Mouse (Mus musculus): ENCODE measurements around the gene Plxnd1.
A peak's percentile ranks its signal among the peaks of the same experiment; 100 is the strongest.

Gene Plxnd1

DNA sequence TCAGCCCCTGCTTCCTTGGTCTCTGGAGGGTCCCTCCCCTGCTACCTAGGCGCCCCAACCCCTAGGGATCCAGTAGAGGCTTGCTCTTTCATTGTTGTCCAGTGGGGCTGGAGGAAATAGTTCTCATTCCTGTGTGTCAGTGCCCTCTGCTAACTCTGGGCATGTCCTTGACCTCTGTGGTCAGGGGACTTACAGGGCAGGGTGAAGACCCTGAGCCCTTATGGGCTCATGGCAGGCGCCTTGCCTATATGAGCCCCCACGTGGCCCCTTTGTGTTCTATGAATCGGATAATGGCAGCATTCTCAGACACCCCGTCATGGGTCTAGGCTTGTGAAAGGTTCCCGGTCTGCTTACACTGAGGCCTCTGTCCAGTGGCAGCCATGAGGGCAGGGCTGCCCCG, 4.0 kb upstream of the Plxnd1 start:
- no peak for DNase-seq

DNA sequence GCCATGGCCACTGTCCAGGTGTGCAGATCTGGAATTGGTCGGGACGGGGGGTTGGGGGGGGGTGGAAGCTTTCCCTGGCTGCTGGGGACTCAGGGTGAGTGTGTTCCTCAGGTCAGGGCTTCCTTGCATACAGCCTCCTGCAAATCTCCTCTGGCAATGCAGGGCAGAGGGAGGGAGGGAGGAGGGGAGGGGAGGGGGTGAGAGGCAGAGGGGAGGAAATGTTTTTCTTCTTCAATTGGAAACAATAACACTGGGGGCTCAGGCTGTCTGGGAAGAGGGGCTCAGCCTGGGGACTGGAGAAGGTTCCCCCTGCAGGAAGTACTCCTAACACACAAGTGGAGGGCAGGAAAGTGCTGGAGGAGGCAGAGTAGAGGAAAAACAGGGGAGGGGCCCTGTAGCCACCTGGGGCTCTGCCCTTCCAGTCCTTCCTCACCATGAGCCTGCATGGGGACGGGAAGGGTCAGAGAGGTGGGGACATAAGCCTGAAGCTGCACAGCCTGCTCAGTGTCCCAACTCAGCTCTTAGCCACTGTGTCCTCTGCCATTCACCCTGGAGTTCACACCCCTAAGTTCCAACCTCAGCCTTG, 3.0 kb upstream of the Plxnd1 start:
- DNase-seq, result no peak

DNA sequence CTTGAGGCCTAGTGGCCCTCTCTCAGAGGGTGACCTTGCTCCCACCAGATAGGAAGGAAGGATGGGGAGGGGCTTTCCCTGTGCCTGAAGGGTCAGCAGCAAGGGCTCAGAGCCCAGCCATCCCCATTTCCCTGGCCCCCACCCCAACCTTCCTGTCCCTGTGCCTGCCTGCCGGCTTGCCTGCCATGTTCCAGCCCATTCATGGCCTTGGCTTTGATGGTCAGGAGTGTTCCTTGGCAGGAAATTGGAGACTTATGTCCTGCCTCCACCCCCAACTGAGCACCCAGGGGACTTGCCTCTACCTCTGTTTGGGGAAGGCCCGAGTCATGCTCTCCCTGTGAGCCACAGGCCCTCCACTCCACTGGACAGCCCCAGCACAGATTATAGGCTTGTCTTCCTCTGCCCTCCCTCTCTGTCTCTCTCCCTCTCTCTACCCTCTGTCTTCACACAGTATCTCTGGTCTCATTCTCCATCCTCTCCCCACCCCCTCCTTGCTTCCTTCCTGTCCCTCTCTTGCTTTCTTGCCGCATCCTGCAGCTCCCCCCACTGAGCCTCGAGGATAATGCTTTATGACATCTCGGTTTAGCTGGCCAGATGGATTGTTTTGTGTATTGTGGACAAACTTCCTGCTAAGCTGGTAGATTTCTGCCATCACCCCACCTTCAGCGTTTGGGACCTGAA, 1.5 kb upstream of the Plxnd1 start:
- DNase-seq, result peak; percentile 62

DNA sequence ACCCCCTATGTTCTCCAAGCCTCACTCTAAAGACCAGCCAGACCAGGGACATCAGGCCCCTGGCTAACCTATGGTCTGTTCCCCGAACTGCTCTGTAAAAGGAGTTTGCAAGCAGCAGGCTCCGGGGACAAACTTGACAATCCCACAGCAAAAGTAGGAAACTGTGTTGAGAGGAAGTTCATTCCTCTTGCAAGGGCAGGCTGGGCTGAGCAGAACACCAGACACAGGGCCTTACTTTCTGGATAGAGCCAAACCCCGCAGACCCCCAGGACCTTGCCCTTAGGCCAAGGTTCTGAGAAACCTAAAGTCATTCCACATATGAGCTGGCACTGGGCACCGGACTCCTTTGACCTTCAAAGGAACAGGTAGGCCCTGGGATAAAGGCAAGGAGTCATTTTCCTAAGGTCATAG, 731 bp upstream of the Plxnd1 start:
- DNase-seq, result peak; percentile 52

DNA sequence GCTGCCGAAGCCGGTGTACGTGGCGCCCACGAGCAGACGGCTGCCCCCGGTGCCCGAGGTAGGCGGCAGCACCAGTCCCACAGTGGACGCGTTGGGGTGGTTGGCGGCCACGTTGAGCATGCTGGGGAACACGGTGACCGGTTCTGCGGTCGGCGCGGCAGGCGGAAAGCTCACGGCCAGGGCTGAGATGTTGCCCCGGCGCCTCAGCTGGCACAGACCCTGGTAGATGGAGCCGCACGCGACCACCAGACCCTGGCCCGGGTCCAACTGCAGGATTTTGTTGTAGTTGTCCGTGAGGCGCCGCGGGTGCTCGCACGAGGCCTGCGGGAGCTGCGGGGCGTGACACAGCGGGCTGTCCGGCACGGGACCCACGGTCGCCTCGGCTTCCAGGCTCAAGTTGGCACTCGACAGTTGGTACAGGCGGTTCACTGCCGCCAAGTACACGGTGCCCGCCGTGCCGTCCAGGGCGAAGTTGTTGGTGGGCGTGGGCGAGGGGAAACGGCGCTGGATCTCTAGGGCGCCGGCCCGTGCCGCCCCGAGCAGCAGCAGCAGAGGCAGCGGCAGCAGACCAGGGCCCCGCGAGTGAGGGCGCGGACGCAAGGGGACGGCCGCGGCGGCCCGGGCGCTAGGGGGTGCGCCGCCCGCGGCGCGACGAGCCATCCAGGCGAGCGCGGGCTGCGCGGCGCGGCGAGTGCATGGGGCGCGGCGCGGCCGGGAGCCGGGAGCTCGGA, 494 bp downstream of the Plxnd1 start:
- DNase-seq, result peak; percentile 68

DNA sequence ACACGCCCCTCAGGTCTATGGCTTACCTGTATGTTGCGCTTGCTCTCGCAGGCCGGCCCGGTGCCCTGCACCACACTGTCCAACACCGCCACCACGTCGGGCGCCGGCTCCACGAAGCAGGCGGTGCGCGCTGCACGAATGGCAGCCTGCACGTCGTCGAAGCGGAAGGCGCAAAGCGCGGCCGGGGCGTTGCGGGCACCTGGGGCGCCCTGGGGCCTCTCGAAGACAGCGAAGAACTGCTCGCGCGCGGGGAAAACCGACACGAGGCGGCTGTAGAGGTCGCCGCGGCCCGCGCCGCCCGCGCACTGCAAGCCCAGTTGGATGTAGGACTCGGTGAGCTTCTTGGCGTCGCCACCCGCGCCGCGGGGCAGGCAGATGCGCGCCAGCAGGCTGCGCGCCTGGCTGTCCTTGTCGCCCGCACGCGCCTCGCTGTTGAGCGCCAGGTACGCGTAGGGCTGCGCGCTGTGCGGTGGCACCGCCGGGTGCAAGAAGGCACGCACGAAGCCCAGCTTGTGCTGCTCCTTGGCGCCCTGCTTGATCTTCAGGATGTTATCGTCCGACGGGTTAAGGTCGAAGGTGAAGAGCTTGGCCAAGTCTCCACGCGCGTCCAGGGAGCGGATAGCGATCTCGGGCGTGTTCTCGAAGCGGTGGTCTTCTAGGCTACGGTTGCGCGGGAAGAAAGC, 1.2 kb downstream of the Plxnd1 start:
- peak; percentile 57 for DNase-seq

DNA sequence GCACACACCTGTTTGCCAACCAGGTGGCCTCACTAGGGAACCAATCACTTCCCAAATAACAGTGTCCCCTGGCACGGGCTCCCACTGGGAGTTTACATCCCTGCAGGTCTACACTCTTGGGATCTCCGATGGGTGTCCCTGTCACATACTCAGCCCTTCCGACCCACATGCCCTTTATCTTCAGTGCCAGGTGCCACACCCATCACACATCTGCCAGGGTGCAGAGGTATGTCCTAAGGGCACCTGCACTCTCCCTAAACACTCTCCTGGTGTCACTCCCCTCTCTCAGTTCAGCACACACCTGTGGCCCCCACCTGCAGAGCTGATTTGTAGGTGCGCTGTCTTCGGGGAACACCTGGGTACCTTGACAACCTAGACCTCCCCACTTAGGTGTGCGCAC, 1.8 kb downstream of the Plxnd1 start:
- DNase-seq, result peak; percentile 47

DNA sequence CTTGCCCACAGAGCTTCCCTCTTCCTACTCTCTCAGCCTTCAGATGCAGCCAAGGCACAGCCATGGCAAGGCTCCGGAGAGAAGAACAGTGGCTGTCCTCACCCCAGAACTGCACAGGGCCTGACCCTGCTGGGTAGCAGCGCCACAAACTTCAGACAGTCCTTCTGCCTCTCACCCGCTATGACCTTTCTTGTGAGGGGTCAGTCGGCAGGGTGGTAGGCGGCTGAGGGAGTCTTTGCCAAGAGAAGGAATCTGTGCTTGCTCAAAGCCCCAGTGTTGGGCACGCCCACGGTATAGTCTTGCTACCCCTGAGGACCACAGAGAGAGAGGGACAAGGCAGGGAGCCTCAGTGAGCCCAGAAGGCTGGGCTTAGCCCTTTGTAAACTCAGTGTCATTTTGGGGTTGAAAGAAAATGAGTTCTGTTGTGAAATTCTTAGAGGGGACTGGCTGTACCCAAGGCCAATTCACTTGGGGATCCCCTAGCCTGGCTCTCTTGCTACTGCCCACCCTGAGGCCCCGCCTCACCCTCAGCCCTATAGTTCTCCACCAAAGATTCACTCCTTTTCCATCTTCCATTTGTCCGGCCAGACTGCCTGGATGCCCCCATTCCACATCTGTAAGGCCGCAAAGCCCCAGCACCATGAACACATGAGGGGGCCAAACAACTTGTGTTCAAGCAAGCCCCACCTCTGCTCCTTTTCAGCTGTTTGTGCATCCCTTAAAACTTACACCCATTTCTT, 2.8 kb downstream of the Plxnd1 start:
- peak; percentile 34 for DNase-seq

DNA sequence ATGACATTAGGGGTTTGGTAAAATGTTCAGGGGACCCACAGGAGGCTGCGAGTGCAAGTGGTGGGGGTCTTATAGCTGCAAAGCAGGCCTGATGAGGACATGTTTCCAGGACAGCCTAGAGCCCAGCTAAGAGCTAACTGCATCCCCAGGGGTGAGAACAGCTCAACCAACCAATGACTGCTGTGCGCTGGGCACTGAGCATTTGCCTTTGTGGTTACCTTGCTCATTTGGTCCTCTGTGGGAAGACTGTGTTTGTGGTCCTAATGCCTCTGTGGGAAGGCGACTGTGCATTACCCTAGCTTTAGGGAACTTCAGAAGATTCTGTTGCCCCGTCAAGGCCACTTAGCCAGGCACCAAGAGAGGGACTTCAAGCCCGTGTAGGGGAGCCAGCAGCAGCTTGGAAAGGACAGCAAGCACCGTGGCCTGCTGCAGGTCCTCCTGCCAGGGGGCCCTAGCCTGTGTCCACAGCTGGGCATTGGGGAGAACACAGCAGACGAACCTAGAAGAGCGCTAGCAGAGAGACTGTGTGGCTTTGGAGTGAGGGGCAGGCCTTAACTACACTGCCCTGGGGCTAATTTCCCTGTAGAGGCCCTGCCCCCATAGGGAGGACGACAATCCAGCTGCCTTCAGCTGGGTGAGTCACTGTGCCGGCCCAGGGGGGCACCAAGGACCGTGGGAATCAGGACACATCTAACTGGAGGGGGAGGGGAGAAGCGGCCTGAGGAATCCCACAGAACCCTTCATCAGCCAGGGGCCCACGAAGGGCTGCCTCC, 3.5 kb downstream of the Plxnd1 start:
- DNase-seq, result peak; percentile 30

DNA sequence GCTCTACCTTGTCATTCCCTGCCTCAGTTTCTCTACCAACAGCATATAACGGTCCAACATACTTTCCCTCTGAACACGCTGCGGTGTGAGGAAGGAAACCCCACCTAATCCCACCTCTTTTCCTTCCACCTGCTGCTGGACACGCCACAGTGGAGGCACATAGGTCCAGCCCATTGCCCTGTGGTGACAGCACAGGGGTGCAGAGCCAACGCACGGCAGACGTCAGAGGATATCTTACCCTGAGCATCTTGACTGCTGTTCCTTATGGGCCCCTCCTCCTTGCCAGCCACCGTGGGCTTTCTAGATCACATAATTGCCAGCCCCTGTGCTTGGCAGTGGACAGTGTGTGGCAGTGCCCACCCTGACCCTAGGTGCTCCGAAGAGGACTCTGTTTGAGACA, 4.3 kb downstream of the Plxnd1 start:
- no peak for DNase-seq

DNA sequence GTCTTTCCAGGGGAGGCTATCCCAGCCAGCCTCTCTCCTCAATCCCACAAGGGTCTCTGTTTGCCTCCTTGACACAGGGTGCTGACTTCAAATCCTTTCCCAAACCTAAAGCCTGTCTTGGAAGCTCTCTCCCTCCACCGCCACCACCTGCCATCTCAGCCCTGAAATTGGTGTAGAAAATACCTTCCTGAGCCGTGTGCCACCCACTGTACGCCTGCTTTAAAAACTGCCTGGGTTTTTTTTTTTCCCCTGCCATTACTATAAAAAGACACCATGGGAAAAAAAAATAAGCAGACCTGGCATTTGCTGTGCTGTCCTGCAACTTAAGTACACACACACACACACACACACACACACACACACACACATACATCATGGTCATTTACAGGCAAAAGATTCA, 4.7 kb downstream of the Plxnd1 start:
- DNase-seq, result no peak

DNA sequence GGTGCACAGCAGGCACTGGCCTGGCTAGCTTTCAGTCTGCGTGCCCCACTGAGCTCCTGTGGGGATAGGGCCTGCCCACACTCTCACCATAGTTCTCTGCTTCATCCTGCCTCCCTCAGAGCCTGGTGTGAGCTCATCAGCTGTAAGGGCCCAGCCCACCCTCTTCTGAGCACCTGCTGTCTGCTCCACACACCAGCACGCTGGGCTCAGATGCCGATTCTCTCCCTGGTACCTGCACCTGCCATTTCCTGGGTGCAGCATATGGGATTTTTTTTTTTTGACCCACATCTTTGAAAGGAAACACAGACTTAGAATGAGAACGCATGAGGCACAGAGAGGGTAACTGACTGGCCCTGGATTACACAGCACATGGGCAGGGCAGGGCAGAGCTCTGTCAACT, 5.2 kb downstream of the Plxnd1 start:
- no peak for DNase-seq

DNA sequence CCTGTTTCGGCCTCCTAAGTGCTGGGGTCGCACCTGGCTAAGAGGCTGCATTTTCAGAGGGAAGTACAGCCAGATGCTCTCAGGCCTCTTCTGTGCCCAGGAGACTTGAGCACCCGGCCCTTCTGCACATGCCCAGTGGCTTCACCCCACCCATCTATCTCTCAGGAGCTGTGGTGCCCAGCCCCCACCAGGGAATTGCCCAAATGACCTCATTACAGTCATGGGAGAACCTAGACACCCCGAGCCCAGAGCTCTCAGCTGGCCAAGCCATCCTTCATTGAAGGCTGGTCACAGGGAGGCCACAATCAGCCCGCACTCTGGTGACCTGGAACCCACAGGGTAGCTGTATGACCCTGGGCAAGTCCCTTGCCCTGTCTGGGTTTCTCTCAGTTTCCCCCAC, 5.8 kb downstream of the Plxnd1 start:
- no peak for DNase-seq

DNA sequence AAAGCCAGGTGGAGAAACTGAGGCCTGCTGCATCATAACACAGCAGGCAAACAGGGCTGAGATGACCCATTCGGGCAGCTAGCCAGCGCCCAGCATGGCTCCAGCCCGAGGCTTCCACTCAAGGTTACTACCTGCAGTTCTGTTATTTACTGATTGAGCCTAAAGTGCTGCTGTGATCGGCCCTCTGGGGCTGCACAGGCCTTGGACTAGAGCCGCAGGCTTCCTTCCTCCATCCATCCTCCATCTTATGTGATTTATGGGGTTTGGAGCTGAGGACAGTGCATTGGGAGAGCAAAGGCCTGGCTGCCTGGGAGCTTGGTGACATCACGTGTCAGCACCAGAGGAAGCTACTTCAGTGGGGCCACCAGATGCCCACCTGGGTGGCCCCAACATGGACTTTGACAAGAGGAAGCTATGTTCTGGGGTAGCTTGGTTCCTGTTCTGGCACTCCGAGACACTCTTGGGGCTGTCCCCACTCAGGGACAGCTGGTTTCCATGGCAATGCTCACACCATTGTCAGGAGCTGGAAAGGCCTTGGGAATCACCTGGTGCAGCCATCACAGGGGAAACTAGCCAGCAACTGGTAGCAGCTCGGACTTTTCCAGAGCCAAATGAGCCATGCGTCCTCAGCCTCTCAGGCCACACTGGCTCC, 7.6 kb downstream of the Plxnd1 start:
- DNase-seq, result peak; percentile 55

DNA sequence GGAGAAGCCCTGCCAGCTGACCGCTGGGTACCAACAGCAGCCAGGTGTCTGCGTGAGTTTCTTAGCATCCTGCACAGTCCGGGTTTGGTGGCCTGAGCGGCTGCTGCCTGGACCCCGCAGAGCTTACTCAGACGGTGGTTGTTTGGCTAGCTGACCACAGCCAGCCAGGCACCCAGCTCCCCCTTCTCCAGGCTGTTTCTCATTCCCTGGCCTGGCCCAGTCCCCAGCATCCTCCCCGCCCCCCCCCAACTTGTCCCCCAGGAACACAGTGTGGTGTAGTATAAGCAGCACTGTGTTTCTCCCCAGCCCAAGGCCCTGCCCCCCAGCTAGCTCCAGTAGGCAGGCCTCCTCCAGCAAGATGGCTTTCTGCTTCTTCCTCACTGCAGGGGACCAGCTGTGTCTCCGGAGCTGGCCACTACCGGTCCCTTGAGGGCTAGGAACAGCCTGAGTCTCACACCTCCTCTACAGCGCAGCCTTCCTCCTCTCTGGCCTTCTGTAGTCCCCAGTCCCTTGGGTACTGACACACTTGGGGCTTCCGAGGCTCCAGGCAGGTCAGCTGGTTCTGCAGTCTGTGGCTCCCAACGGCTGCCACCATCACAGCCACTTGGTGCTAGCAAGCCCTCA, 8.2 kb downstream of the Plxnd1 start:
- DNase-seq, result peak; percentile 52

DNA sequence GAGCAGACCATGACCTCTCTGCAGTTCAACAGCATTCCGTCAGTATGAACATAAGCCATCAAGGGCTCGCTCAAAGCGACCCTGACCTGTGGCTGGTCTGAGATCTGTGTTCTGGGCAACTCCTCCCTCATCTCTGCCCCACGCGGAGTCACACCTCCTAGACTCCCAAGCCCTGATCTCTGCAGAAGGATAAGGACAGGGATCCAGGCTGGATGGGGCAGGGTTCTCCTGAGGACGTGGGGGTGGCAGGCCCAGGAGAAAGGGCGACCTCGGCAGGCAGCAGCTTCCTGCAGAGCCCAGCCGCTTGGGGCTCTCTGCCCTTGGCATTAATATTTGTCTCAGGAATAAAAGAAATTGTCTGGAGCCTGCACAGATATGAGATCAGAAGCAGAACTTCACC, 9.2 kb downstream of the Plxnd1 start:
- no peak for DNase-seq

DNA sequence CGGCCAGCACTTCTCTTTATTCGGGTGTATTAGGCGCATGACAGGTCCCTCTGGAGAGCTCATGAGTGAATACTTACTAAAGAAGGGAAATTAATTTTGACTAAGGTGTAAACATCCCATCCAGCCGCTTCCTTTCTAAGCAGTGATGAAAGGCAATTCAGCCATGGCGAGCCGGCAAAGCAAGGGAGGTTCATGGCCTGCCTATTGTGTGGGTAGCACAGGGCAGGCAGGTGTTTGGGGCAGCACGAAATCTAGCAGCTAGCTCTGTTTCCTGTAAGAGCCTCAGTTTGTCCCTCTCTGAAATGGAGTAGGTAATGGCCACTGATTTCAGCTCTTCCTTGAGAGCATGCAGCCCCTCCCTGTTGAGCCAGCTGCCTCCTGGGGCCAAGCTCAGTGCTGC, 10.2 kb downstream of the Plxnd1 start:
- no peak for DNase-seq

DNA sequence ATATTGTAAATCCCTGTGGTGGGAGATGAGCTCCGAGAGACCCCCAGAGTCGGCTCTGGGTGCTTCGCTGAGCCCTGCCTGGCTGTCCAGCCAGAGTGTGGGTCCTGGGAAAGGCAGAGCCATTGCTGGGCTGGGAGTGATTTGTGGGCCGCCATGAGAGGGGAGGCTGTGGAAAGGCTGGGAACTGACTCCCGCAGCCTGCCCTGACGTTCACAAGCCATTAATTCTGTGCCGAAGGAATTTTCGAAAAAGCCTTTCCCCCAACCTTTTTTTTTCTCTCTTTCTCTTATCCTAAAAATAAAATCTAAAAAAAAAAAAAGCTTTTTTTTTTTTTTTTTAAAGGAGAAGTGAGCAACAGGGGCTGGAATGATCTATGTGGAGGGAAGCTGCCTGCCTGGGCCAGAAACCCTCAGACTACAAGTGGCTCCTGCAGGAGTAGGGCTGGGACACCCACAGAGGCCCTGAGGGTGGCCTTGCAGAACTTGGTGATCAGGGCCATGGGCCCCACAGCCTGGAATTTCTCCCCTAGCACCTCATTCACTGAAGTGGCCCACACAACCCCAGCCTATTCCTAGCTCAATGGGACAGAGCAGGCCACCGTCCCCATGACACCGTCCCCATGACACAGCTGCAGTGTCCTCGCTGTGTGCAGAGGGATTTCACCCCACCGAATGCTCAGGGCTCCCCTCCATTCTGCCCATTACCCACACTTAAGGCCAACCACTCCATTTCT, 11.3 kb downstream of the Plxnd1 start:
- DNase-seq, result no peak

DNA sequence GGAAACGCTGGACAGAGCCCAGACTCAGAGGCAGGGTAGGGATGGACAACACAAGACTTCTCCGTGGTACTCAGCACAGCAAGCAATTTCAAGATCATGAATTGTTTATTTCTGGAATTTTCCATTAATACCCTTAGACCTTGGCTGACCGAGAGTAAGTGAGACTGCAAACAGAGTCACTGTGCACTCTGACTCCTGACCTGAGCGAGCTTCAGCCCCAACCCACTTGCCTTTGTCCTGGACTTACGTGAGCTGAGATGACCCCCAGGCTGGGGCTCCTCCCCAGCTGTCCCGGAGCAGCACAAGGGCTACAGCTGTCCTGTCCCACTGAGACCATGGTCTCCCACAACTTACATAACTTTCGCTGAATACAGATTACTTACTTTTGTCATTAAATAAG, 11.9 kb downstream of the Plxnd1 start:
- no peak for DNase-seq

DNA sequence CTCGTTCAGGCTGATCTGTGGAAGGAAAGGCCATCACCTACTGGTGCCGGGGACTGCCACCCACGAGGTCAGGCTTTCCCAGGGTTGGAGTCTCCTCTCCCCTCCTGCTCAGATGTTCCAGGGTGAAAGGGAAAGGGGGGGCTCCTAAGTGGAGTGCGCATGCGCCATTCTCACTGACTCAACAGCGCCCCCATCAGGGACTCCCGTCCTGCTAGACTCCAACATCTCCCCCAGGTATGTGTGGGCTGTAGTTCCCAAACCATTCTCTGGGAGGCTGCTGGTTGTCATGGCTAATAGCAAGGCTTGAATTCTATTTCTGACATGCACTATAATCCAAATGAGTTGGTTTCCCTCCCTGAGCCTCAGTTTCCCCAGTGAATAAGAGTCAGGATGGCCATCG, 16.2 kb downstream of the Plxnd1 start:
- no peak for DNase-seq

DNA sequence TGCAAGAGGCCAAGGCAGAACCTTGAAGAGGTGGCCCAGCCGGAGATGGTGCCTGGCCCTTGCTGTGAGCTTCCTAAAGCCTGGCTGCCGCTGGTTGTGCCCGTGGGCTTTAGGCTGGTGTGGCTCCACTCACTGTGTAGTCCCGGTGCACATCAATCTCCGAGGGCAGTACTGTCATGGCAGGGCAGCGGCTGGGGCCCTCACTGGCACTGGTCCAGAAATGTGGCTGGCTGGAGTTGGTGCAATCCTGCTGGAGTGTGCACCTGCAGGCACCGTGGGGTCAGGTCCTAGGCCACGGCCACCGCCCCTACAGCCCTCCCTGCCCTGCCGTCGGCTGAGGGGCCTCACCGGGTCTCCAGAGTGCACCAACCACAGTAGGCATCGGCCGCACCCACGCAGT, 17.0 kb downstream of the Plxnd1 start:
- DNase-seq, result peak; percentile 39
